Mouse (Mus musculus): ENCODE results near the gene Nectin3.
"Not testable (repeated sequence)": the region's sequence is repeated elsewhere in the genome, so short reads cannot be mapped to it uniquely, and the experiment has no call there.

The Nectin3 gene

DNA sequence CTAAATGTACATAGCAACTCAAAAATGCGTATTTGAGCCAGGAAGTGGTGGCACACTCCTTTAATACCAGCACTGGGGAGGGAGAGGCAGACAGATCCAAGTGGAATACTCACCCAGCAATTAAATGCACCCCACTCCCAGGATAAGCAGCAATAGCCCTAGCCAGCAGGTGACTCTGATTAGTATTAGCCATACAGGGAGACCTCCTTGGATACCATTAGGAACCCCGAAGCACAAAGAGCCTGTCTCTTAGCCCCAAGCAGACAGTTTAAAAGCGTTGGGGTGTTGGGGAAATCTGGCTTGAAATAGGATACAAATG lies 87.6 kb downstream of the Nectin3 start:
- no peak for DNase-seq (ENCODE audit: low spot score)

DNA sequence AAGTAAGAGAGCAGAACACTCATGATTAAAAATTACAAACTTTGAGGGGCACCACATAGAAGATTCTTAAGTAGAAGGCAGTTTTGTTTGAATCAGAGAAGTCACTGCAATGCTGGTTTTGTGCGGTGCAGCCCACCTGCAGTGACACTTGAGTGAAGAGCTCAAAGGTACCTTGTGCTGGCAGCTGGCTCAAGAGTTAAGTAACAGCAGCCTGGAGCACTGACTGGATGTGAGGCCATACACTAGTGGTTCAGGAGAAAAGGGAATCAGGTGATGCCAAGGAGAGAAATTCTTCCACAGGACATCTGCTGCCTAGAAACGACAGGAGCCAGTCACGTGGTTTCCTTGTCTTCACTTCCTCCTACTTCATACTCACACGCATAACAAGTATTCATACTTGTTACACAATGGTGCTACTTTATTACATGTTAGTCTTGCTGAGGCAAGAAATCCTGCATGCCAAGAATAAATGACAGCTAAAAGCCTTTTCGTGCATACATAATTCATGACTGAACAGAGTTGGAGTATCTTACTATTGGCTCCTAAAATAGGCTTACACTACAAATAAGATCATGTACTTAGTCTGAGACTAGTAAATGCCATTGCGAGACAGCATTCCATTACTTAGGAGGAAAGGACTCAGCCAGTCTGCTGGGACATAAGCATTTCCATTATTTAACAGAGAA lies 88.1 kb downstream of the Nectin3 start:
- no peak for DNase-seq (ENCODE audit: low spot score)

DNA sequence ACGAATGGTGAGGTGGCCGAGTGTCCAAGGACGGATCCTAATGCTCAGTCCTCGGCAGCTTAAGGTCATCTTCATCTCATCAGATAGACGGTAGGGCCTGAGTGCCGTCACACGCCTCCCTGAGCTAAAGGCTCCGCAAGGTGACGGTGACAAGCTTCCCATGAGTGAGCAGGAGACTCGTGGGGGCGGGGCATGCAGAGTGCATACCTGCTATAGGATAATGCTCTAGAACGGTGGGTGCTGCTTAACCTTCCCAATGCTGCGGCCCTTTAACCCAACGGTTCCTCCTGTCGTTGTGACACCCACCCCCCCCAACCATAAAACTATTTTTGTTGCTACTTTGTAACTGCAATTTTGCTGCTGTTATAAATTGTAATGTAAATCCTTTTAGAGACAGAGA lies 90.3 kb downstream of the Nectin3 start:
- no peak for DNase-seq (ENCODE audit: low spot score)

DNA sequence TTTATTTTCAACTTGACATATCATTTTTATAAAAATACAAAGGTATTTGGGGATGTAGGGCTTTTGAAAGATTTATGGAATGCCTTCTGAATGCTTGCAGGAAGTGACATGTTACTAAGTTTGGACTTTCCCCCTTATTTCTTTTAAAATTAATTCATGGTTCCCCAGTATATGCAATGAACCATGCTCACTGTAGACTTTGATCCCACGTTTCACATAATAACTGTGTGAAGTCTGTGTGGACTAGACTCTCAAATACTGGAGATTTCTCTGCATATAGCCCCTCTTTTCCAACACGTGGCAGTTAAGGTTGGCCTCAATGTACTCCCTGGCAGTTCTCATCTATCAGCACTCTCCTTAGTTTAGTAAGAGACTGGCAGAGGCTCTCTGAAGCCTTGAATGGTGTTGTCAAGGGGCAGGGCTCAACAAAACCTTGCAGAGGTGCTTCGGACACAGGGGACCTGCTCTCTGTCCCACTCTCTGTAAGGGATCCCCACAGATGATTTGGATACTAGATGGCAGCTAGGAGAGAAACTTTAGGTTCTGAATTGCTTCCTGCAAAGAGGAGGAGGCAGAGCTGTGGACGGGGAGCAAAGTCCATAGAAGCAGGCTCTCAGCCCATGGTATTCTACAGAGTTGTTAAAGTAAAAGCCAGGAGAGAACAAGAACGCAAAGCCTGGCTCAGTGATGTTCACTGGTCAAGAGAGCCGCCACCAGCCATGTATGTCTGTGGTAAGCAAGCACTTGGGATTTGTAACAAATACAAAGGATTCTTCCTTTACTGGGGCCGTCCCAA lies 91.3 kb downstream of the Nectin3 start:
- DNase-seq (ENCODE audit: low spot score), result no peak

DNA sequence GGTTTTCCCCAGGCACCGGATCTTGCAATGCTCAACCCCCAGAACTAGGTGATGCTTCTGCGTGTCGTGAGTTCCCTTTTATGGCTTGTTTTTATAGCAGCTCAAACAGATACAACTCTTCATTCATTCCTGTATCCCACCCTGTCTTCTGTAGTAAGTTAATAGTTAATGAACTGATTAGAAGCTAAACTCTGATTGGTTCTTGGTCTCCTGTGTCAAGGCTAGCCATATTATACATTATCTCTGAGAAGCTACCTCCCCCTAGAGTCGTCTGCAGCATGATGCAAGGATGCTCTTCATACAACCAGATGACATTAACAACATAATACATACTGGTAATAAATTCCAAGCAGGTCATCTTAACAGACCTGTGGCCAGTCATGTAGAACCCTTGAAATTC lies 100.4 kb downstream of the Nectin3 start:
- no peak for DNase-seq (ENCODE audit: low spot score)

DNA sequence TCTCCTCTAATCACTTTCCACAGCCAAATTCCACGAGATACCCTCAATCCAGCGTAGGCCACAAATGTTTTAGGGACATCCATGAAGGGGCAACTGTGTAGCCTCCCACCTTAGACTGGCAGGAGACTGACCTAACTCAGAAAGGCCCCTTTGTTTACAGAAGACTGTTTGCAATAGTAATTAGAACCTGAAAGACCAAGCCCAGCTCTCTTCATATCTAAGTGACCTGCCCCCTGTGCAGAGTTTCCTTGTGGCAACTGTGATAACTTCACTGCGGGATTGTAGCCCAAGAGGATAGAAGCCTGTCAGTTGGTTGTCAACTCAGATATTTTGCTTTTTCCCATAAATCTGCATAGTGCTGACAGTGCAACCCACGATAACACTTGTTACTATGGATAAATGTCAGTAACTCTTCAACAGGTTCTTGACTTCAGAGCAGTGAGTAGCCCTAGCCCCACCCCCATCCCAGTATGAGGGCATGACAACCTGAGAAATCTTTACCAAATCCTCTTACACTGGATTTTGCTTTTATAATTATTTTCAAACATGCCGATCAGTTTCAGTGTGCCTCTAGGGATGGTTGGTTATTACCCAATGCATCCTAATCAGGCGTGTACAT lies 108.8 kb downstream of the Nectin3 start:
- peak; percentile 11 for DNase-seq (ENCODE audit: low spot score)

DNA sequence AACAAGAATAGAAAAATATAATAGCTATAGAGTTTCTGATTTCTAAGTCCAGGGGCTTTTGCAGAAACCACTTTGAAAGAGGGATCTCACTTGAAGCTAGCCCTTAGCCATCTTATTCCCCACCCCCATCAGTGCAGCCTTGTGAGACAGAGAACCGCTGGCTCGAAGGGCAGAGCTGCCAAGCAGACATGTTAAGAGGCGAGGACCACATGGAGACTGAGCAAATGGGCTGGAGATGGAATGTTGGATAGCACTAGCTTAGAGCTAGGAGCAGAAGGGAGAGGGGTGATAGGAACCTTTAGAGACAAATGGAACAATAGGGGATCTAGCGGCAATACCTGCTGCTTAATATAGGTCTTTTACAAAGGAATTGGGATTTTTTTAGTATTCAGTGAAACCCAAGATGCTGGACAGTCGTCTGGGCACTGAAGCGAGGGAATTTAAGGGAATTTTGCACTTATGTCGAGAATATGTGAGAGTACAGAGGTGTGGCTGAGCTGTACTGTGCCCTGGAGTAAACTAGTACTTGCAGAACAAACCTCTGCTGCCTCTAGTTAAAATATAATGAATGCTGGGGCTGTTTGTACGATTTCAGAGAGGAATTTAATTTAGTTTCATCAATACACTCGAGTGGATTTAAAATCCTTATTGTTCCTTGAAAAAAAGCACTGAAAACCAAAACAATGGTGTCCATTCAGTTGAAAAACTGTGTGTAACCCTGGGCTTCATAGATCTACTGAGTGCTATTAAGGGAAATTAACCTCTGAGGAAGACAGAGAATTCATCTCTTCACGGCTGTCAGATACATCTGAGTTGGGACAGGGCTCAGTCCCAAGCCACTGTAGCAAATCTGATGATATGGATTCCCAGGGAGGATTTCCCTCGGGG lies 109.6 kb downstream of the Nectin3 start:
- DNase-seq (ENCODE audit: low spot score), result peak; percentile 30

DNA sequence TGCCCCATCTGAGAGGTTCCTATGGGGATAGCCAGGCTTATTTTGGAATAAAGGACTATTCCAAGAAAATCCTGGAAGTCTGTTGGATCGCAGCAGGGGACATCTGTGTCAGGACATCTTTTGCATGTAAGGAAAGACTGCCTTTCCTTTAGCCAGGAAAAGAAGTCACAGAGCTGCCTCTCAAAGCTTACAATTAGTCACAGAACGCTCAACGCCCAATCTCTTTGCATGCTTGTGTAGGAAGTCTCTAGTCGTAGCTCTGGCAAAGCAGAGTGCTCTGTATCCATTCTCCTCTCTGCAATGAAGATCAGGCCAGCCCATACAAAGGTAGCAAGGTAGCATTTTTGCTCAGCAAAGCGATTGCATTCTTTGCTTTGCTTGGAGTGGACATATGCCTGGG lies 114.0 kb downstream of the Nectin3 start:
- DNase-seq (ENCODE audit: low spot score), result no peak

DNA sequence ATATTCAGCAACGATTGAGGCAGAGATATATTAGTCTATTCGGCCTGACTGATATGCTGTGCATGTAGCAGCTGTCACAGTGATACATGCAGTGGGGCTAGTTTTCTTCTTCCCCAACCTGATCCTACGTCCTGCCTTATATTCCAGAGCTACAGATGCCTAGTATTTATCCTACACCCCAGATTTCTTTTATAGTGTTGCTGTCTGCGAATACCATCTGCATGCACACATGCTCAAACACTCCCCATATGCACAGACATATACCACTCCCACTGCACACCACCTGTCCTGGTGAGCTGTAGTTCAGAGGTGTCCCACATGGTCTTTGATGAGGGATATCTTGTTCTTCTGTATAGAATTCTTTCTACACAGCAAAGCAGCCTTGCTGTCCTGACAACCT lies 115.0 kb downstream of the Nectin3 start:
- no peak for DNase-seq (ENCODE audit: low spot score)

DNA sequence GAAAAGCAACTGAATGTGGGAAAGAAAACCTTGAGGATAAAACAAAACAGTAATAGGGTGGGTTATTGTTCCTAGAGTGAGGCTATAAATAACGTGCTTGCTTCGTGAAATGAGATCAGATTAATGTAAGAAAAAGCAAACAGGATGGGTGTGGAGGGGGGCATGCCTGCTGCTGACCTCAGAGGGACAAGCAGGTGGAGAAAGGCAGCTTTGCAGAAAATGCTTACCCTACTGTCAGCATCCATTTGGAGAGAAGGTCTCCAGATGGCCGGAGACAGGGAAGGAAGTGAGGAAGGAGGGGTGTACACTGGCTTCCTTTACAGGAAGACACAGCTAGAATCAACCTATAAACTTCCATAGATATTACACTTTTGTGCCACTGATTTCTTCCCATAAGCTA lies 121.8 kb downstream of the Nectin3 start:
- no peak for DNase-seq (ENCODE audit: low spot score)

DNA sequence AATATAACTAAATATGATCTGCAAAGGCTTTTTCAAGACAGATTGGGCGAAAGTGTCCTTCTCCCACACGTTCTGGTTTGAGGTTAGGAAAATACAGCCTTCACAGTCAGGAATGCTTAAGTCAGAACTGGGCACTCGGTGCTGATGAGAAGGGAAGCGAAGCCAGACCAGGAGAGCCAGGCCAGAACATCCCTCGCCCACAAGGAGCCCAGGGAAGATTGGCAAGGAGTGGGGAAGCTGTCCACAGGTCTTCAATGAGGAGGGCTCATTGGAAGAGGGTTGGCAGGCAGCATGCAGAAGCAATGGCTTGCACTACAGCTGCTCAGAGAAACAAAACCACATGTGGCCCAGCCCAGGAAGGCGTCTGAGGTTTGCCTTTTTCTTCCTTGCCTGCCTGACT lies 136.3 kb downstream of the Nectin3 start:
- DNase-seq (ENCODE audit: low spot score), result no peak

DNA sequence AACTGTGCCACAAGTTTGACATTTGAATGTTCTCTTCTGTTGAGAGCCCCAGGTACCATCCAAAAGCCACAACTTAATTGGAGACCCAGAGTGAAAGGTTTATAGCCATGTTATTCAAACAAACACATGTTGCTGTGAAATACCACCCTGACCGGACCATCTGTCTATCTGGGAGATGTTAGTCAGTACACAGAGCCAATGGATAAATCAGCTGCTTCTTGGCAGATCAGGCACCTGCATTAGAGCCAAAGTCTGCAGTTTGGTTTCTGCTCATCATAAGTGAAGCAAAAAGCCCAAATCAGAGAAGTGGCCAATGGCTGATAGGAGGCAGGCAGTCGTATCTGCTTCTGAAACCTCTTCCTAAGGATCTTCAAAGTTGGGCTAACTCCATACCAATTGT lies 140.7 kb downstream of the Nectin3 start:
- DNase-seq (ENCODE audit: low spot score), result not testable (repeated sequence)

DNA sequence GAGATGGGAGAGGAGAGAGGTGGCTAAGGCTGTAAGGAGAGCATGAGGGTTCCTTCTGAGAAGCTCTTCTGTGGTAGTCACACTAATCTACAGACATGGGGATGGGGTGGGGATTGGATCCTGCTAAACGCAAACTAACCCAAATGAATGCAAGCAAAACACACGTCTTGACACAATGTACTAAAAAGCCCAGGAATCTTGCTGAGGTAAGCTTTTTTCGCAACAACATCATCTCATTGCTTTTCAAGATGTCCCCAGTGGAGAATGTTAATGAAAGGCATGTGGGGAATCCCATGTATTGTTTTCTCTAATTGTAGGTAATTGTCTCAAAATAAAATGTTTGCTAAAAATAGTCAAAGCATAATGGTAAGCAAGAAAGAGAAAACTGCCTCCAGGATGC lies 141.7 kb downstream of the Nectin3 start:
- DNase-seq (ENCODE audit: low spot score), result no peak
